Mouse (Mus musculus): ENCODE results near the gene Hist1h2bg.
"Not testable (repeated sequence)": the region's sequence is repeated elsewhere in the genome, so short reads cannot be mapped to it uniquely, and the experiment has no call there.

Hist1h2bg gene

DNA sequence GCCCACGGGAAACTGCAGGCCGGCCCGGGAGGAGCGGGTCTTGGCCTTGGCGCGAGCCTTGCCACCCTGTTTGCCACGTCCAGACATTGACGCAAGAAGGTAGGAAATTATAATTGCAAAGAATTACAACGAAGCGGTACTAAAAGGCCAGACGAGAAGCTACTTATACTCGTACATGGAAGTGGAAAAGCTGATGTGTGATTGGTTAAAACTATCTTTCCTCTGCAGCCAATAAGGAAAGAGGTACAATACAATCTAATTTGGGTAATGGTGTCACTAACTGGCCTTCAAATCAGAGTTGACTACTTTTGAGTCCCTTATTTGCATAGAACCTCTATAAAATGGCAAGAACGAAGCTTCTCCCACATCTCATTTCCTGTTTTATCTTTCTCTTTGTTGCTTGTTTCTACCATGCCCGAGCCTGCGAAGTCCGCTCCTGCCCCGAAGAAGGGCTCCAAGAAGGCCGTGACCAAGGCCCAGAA, at the start of gene Hist1h2bg, which contains the start of gene Hist1h2ae:
TSS of gene Hist1h2bg (plus strand) at position 375 of the 482 bp plus-strand sequence.
TSS of gene Hist1h2ae (minus strand) at position 199 of the 482 bp plus-strand sequence.
- no peak for DNase-seq (ENCODE audit: low read depth, low spot score)

DNA sequence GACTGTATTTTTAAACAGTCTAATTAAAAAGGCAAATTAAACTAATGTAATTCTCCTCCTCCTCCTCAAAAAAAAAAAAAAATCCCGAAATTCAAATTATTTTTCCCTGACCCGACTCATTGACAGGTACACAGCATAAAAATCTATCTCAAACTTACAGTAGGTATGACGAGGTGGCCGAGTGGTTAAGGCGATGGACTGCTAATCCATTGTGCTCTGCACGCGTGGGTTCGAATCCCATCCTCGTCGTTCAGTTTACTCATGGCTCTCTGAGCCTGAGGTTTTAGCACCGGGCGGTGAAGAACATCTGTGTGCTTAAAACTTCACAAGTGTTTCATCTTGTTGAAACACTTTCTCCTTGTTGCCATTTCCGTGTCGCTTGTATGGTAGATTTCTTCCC, 49.5 kb upstream of the Hist1h2bg start:
- no peak for DNase-seq (ENCODE audit: low read depth, low spot score)

DNA sequence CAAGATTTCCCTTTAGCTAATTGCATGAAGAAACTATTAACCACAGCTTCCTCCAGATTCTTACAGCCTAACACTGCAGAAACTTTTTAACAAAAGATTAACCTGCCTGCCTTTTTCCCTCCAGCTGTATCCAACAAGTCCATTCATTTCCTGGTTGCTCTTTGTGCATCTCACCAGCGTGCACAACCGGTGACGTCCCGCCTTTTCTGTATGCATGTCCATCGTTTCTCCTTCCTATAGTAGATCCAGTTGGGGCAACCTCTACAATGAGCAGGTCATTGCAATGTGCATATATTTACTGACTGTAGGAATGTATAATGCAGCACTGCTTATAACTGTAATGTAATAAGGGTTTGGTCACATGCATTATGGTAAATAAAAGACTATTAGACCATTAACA, 47.2 kb upstream of the Hist1h2bg start:
- DNase-seq (ENCODE audit: low read depth, low spot score) = no peak

DNA sequence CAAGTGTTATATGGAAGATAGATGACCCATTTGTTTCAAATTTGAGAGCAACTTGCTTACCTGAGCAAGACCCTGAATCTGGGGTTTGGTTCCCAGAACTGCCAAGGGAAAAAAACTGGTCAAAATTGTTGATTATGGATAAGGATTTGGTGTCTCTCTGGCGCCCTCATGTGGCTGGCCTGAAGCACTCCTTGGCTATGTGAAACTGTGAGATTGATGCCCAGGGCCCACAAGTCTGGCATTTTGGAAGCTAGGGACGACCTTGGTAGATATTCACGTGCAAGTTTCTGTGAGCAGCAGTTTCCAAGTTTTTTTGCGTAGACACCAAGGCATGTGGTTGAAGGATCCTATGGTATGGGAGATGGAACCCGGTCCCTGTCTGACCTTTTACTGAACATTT, 46.5 kb upstream of the Hist1h2bg start:
- DNase-seq (ENCODE audit: low read depth, low spot score) = peak; percentile 79

DNA sequence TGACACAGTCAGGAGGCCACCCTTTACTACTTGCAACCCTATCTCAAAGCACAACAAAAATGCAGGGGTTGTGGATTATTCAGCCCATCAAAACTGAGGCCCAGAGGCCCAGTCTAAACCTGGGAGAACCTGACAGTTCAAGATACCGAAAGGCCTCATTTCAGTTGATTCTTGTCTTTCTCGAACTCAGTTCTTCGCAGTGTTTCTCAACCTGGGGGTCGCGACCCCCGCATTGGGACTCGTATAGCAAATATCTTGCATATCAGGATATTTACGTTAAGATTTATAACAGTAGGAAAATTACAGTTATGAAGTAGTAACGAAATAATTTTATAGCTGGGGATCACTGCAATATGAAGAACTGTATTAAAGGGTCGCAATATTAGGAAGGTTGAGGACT, 45.3 kb upstream of the Hist1h2bg start:
- no peak for DNase-seq (ENCODE audit: low read depth, low spot score)

DNA sequence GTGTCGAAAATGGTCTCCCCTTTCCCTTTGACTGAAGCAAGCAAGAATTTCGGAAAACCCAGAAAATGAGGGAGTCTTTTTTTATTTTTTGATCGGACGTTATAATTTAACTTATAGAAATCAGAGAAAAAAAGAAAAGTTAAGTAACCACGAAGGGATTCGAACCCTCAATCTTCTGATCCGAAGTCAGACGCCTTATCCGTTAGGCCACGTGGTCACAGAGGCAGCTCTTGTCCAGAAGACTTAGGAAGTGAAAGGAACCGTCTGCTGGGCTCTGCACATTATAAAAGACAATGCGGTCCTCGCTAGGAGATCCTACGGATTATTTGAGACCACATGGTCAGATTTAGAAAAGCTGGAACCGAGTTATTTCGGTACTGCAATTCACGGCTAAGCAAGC, 44.9 kb upstream of the Hist1h2bg start:
- peak; percentile 87 for DNase-seq (ENCODE audit: low read depth, low spot score)

DNA sequence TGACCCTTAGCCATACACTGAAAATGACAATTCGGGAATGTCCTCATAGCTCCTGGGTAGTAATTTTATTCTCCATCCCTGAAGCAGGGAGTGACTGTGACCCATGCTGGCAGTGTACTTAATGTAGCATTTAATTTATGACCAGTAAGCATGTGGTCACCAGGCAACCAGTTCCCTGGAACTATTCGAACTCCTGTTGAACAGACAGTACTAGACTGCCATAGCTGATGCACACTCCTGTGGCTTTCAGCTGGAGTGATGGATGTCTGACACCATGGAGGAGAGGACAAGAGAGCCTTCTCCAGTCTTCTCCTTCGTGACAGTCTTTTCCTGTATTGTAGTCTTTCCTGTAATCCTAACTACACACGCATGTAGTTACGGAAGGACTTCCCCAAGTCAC, 42.2 kb upstream of the Hist1h2bg start:
- no peak for DNase-seq (ENCODE audit: low read depth, low spot score)

DNA sequence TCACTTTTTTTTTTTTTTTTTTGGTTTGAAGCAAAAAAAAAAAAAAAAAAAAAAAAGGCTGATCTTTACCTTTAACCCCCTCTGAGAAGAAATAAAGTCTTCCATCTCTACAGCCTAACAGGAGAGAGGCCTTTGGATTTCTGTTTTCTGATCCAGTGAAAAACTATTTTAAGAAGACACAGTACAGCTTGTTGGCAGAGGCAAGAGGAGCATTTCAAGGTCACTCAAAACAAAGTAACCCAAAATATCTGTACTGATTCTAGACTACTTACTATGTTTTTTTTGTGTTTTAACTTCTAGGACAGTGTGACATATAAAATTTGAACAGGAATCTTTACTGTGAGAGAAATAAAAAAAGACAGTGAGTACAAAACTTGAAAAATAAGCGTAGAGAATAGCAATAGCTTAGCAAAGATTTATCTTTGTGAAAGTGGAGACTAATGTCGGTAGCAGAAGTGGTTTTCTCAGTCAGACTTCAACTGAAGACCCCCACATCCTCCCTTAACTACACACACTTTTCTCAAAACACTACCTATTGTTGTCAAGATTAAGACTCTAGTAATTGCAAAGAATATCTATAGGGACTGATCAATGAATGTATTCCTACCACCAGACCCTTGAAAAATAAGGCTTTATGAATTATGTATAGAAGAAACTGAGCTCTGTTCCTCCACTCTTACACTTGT, 41.6 kb upstream of the Hist1h2bg start:
- DNase-seq (ENCODE audit: low read depth, low spot score) = no peak

DNA sequence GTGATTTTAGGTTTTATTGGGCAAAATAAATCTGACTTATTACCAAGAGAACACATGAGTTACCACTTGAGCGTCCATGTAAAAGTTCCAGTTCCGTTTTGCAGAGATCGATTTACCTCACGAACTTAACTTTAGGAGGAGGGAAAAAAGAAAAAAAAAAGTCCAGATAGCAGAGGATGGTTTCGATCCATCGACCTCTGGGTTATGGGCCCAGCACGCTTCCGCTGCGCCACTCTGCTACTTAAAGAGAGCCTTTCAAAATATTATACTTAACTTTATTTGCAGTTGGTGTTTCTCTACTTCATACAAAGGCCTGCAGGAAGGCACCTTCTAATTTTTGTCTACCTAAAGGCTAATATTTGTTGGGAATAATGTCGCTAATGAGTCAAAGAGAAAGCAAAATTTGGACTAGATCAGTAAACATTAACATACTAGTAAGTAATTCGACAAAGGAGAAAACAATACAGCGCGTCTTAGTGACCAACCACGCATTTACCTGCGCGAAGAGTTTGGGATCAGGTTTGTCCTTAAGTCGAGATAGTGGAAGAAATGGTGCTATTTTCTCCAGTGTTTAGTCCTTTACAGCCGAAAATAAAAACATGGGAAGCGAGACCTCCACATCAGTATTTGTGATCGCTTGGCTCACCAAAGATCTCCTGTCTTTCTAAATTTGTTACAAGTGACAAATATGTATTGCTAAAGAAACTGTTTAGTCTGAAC, 40.9 kb upstream of the Hist1h2bg start:
- no peak for DNase-seq (ENCODE audit: low read depth, low spot score)

DNA sequence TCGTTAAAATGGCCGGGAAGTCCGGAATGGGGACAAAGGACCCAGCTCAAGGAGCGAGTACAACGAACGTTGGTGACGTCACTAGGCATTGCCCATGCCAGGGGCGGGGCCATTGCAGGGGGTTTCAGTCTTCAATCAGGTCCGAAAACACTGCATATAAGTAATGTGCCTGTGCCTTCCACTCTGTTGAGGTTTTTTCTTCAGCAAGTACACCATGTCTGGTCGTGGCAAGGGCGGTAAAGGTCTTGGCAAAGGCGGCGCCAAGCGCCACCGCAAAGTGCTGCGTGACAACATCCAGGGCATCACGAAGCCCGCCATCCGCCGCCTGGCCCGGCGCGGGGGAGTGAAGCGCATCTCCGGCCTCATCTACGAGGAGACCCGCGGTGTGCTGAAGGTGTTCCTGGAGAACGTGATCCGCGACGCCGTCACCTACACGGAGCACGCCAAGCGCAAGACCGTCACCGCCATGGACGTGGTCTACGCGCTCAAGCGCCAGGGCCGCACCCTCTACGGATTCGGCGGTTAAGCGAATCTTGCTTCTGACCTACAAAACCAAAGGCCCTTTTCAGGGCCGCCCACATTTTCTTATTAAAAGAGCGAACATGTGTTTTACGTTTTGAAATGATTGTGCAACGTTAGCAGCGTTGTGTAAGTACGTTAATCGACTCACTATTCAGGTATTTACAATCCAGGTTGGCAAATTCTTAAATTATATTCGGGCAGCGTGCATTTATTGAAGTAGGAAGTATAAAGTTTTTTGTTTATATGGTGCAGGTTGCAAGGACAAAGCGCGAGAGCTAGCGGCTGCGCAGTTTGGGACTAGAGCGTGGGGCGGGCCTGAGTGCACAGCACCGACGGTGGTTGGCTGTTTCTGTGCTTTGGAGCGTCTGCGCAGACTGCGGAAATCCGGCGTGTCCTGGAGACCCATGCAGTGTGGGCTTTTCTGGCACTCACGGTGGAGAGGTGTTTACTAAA, 40.0 kb upstream of the Hist1h2bg start, which contains the start of gene Hist1h4h:
TSS of gene Hist1h4h (plus strand) at position 150 of the 975 bp plus-strand sequence.
- peak; percentile 94 for DNase-seq (ENCODE audit: low read depth, low spot score)

DNA sequence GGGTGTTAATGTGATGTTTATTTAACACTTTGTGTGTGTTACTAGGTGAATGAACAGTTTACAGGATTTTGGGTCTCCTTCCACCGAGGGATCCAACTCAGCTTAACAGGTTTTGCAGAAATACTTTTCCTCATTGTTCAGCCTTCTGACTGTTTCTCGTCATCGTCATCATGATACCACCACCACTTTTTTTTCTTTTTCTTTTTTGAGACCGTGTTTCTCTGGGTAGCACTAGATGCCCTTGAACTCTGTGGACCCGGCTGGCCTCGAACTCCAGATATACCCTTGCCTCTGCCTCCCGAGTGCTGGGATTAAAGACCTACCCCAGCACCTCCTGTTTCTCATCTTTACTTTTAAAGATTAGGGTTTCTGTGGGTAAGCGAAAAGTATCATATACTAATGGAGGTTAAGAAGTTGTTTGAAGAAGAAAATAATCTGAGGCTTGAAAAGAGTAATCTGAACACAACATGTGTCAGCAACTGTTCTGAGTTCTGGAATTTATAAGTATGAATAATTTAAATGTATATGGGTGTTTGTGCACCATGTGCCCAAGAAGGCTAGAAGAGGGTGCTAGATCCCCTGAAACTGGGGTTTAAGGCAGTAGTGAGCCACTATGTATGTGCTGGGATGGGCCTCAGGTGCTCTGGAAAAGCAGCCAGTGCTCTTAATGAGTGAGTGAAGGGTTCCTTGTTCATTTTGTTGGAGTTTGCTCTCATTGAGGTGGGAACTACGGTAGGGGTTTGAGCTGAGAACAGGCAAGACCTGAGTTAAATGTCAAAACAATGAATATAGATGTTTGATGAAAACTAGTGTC, 38.7 kb upstream of the Hist1h2bg start:
- no peak for DNase-seq (ENCODE audit: low read depth, low spot score)

DNA sequence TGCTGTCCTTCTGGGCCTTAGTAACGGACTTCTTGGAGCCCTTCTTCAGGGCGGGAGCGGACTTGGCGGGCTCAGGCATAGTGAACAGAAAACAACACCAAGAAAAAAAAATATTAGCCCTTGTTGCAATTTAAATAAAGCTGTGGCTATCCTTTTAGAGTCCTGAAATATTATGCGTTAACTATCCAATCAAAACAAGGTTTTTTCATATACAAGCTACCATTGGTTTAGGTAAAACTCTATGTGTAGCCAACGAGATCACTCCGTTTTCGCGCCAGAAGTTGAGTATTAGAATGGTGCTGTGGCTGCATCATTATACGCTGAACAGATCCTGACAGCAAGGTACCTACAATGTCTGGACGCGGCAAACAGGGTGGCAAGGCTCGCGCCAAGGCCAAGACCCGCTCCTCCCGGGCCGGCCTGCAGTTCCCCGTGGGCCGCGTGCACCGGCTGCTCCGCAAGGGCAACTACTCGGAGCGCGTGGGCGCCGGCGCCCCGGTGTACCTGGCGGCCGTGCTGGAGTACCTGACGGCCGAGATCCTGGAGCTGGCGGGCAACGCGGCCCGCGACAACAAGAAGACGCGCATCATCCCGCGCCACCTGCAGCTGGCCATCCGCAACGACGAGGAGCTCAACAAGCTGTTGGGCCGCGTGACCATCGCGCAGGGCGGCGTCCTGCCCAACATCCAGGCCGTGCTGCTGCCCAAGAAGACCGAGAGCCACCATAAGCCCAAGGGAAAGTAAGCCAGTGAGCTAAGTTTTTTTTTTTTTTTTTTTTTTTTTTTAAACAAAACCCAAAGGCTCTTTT, 37.4 kb upstream of the Hist1h2bg start, which contains the start of gene Hist1h2af:
TSS of gene Hist1h2af (plus strand) at position 347 of the 808 bp plus-strand sequence.
- not testable (repeated sequence) for DNase-seq (ENCODE audit: low read depth, low spot score)

DNA sequence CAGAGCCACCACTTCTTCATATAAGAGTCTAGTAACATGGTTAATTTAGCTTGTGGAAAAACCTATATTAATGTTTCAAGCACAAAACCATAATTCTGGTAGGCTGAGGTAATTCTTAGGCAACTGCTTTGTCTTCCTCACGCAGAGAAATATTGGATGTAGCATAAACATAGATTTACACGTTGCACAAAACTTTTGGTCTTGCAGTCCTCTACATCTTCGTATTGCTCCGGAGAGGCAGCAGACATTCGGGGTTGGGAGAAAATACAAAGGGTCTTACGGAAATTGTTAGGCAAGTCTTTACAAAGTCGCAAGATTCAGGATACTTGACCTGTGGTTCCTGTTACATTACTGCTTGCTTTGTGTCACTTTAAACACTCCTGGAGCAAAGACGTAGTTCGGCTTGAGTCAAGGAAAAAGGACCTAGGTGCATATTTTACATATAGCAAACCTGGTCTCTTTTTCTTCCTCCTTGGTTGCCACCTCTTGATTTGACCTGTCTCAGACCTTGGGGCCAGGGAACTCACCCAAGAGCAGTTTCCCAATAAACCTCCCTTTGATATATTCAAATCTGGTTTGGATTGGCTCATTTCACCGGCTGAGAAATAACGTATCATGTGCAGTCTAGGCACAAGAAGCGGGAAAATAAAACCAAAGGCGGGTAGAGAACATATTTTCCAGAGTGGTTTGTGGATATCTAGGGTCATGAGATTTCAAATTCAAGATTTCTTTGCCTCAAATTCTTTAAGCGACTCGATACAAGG, 36.6 kb upstream of the Hist1h2bg start:
- DNase-seq (ENCODE audit: low read depth, low spot score) = no peak

DNA sequence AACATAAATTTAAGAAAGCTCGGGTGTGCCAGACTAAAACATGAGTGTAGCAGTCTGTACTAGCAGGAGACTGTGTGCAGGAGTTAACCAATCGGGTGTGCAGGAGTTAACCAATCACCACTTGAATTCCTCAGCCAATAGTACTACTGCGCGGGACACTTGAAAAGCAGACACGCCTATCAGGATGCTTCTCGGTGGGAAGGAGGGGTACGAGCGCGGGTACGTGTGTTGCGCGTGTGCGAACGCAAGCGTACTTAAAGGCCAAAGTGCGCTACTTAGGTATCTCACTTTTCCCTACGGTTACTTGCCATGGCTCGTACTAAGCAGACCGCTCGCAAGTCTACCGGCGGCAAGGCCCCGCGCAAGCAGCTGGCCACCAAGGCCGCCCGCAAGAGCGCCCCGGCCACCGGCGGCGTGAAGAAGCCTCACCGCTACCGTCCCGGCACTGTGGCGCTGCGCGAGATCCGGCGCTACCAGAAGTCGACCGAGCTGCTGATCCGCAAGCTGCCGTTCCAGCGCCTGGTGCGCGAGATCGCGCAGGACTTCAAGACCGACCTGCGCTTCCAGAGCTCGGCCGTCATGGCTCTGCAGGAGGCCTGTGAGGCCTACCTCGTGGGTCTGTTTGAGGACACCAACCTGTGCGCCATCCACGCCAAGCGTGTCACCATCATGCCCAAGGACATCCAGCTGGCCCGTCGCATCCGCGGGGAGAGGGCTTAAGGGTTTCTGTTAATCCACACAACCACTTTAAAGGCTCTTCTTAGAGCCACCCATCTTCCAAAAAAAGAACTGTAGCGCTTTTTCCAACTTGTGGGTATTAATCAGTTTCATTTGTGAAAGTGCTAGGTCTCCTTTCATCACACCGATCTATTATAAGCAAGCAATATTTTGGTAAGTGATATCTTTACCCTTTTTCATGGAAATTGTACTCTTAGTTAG, 35.8 kb upstream of the Hist1h2bg start, which contains the start of gene Hist1h3g:
TSS of gene Hist1h3g (plus strand) at position 286 of the 939 bp plus-strand sequence.
- DNase-seq (ENCODE audit: low read depth, low spot score) = not testable (repeated sequence)

DNA sequence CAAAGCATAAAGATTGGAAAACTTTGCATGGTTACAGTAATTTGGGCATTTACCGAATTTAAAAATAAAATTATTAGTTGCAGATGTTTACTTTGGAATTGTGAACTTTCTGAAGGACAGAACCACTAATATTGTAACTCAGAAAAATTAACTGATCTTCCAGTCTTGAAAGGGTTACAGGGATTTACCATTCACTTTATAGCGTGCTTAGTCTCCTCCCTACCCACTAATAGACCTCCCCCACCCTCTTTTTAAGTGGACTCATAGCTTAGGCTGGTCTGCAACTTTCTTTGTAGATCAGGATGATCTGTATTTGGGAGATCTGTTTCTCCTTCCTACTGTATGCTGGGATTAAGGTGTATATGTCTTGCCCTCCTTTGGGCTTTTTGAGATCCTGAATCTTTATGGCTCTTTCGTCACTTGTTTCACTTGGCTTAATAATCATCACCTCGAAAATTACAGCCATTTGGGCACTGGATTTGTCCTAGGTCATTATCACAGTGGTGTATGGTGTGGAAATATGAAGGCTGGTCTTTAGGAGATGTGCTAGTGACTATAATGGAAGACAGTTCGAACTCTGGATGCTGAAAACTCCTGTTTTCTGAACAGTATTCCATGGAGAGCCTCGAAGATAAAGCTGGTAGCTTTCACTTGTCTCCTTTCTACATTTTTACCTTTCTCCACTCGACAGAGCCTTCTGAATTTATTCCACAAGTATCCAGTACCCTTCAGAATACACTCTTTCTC, 34.9 kb upstream of the Hist1h2bg start:
- no peak for DNase-seq (ENCODE audit: low read depth, low spot score)

DNA sequence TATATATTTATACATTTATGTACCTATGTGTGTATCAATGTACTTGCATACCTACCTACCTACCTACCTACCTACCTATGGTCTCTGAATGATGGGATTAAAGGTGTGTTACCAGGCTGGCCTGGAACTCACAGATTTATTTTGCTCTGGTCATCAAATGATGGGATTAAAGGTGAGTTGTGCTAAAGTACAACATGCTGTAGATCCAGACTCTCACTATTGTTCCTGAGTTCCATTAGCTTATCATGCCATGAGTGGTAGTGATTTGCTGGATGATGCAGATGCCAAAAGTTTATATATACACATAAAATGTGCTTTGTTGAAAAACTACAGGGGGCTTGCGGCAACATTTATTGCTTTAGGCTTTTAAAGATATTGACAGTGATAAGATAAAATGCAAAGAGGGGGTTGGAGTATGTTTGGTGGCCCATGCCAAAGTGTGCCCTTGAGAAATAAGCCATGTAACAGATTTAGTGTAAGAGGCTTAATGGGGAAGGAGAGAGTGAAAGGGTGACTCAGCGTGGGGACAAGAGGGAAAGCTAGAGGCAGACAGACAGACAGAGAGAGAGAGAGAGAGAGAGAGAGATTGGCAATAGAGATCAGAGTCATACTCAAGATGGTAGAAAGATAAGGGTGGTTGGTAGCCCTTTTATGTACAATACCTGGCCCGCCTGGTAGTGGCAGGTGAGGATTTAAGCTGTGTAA, 34.0 kb upstream of the Hist1h2bg start:
- DNase-seq (ENCODE audit: low read depth, low spot score) = no peak

All from embryo, embryonic 11.5 days (tissue).